Mouse (Mus musculus) liver, embryonic 16.5 days (tissue): ENCODE data around the gene Polr1d. TPM values are rescaled to one million over a fixed set of nuclear protein-coding genes. Genes with fewer than 3 reads are reported as not detected.

Experiments
- ATAC-seq: fragments of 200-750 bp; cut with Nextera tagmentation; 2 replicates; pipeline ENCODE4 v1.8.0; 2017; ENCODE audit warnings: low read depth, mild to moderate bottlenecking, moderate number of reproducible peaks, moderate library complexity
- H3K27ac ChIP-seq: fragments of 300-500 bp; sonication (generic); 2 replicates; pipeline ENCODE4 v1.5.1; 2014; ENCODE audit warnings: mild to moderate bottlenecking, low read length
- H3K27me3 ChIP-seq: fragments of 300-500 bp; sonication (generic); 2 replicates; pipeline ENCODE4 v1.6.1; 2014; ENCODE audit warnings: low read depth, low read length, mixed read lengths; ENCODE audit not compliant: control insufficient read depth, insufficient read depth
- H3K36me3 ChIP-seq: fragments of 300-500 bp; sonication (generic); 2 replicates; pipeline ENCODE4 v1.6.1; 2014; ENCODE audit warnings: mild to moderate bottlenecking; ENCODE audit not compliant: control insufficient read depth, insufficient read depth
- H3K4me1 ChIP-seq: fragments of 300-500 bp; sonication (generic); 2 replicates; pipeline ENCODE4 v1.6.1; 2014; ENCODE audit warnings: low read depth, low read length, mixed read lengths; ENCODE audit not compliant: control insufficient read depth
- H3K4me2 ChIP-seq: fragments of 300-500 bp; sonication (generic); 2 replicates; pipeline ENCODE4 v1.6.1; 2014; ENCODE audit warnings: low read depth, low read length, mixed read lengths
- H3K4me3 ChIP-seq: fragments of 300-500 bp; sonication (generic); 2 replicates; pipeline ENCODE4 v1.5.1; 2014; ENCODE audit warnings: low read depth, mild to moderate bottlenecking, low read length
- H3K9ac ChIP-seq: fragments of 300-500 bp; sonication (generic); 2 replicates; pipeline ENCODE4 v1.6.1; 2014; ENCODE audit warnings: low read depth, low read length
- H3K9me3 ChIP-seq: fragments of 300-500 bp; sonication (generic); replicated peaks from 2 replicates; pipeline ENCODE4 v1.6.1; 2016; ENCODE audit warnings: low read length; ENCODE audit not compliant: control insufficient read depth
- WGBS: fragments of 180-500 bp; shearing (Covaris S2); extraction: QIAGEN DNeasy Blood & Tissue Kit; methylation state at CpG from one replicate; pipeline ENCODE4 v1.1.7; 2014; ENCODE audit not compliant: insufficient replicate concordance; 5-methylcytosine and 5-hydroxymethylcytosine counted together
- polyA plus RNA-seq: library from polyadenylated mRNA; unstranded; fragments of >200 nt; fragmentation: Nextera tagmentation; extraction: Ambion mirVana; gene quantifications from 2 replicates; pipeline ENCODE4 v1.2.1, GENCODE M21; 2015

Polr1d gene
- polyA plus RNA-seq, 1 experiment from 2014 or later: 54.4 TPM

DNA sequence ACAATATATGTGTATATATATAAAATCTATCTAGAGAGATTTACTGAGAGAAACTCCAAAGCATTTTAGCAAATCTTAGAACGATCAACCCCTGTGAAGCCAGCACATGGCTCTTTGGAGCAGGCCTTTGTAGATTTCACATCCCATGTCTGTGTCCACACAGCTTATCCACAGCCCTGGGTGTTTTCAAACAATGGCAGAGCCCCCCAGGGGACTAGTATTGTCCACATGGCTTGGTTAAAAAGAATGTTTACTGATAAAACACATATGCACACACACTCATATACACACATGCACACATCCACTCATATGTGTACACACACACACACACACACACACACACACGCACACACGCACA lies 58.2 kb downstream of the Polr1d start:
- no peaks in the 10 kb centered on the region for H3K36me3 ChIP-seq
- H3K27me3 ChIP-seq: no peaks in the 10 kb centered on the region
- no peak for ATAC-seq
- H3K4me3 ChIP-seq: no peak overlapping the region
- no peaks in the 10 kb centered on the region for H3K4me1 ChIP-seq
- WGBS: 67% methylated on average over 3 of the region's 3 CpGs
- H3K9me3 ChIP-seq: no peaks in the 10 kb centered on the region
- no peak overlapping the region for H3K27ac ChIP-seq
- H3K4me2 ChIP-seq: no peak overlapping the region
- H3K9ac ChIP-seq: no peak overlapping the region

DNA sequence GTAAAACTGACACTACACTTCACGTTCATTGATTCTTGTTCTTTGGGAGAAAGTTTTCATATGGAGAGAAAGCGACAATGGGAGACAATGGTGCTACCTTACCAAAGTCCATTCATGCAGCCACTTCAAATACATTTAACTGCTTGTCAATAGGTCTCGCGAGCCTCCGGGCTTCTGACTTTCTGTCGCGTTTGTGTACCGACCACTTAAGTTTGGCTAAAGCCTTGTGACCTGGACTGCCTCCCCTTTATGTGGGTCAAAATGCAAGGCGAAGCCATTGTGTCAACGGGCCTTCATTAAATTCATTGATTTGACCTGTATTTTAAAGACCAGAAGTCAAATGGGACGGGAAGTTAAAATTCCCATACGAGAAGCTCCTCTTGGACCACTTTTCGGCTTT lies 59.1 kb downstream of the Polr1d start:
- H3K27ac ChIP-seq: no peak overlapping the region
- no peaks in the 10 kb centered on the region for H3K36me3 ChIP-seq
- ATAC-seq: no peak
- no peaks in the 10 kb centered on the region for H3K4me1 ChIP-seq
- 60% methylated on average over 13 of the region's 13 CpGs for WGBS
- H3K4me3 ChIP-seq: no peak overlapping the region
- no peaks in the 10 kb centered on the region for H3K9me3 ChIP-seq
- H3K27me3 ChIP-seq: no peaks in the 10 kb centered on the region
- no peak overlapping the region for H3K4me2 ChIP-seq
- no peak overlapping the region for H3K9ac ChIP-seq

DNA sequence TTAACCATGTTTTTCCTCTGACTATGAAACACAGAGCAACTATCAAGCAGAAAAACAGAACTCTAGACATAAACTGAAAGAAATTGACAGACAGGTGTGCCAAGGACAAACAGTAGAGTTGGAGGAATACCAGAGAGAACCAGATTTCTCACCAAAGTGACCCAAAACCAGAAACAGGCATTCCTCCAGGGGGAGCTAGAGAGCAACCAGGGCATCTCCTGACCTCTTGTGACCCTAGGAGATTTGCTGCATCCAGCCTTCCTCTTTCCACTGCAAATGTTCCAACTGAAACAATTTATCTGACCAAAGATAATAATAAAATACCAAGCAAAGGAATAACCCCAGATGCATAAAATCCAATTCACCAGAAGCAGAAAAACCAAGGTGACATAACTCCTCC lies 70.5 kb downstream of the Polr1d start:
- no peak overlapping the region for H3K4me3 ChIP-seq
- H3K9ac ChIP-seq: no peak overlapping the region
- no peak for ATAC-seq
- H3K9me3 ChIP-seq: no peaks in the 10 kb centered on the region
- no peaks in the 10 kb centered on the region for H3K27me3 ChIP-seq
- H3K4me2 ChIP-seq: no peak overlapping the region
- no peaks in the 10 kb centered on the region for H3K4me1 ChIP-seq
- H3K27ac ChIP-seq: no peak overlapping the region
- H3K36me3 ChIP-seq: no peaks in the 10 kb centered on the region

DNA sequence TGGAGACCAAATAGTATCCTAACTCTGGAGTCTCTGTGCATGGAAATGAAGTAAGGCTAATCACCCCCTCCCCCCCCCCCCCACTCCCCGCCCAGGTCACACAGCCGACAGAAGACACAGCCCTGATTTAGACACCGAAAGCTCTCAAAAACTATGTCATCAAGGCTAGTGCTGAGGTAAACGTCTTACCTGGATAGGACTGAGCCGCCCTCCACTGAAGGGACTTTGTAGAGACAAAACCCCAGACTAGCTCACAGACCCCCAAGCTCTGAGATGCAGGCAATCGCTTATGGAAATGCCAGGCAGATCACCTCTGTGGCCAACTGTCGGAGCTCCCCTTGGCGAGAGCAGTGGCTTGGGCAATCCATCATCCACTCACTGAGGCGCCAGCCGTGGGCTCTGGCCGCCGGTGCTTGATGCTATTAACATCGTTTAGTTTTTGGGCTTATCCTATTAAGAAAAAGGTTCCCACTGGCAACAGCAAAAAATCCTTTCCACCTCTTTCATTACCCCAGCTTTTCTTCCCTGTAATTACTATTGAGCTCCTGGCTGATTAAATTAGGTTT lies 78.0 kb downstream of the Polr1d start:
- WGBS: 28% methylated on average over 13 of the region's 13 CpGs
- H3K9me3 ChIP-seq: no peaks in the 10 kb centered on the region
- no peak for ATAC-seq

DNA sequence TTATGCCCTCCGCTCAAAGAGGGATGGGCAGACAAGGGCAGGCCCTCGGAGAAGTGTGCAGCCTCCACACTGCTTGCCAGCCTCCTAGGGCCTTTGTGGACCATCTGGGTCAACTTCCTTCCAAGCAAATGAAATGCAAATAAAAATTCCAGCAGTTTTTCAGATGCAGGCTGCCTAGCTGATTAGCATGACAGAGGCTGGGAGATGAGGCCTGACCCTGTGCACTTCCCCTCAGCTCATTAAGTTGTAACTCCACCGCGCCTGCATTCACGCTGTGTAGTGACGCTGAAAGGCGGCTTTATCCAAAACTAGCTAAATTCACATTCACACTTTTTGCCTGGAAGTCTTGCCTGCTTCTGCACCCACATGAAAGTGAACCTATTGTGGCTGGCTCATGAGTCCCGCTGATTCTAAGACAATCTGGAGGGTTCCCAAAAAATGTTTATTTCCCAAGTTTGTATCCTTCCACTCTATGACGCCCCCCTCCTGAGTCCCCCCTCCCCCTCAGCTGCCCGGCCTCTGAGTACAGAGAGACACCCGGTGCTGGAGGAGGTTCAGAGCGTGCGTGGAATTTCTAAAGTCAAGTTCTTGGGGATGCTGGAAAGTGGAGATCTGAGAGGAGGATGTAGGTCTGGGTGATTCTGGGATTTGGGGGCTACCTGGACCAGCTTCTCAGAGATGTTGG lies 78.7 kb downstream of the Polr1d start:
- Histone ChIP-seq H3K4me1 (no peaks in the 10 kb centered on the region), H3K9me3 (no peaks in the 10 kb centered on the region), H3K4me2 (no peak overlapping the region), H3K27me3 (no peaks in the 10 kb centered on the region), H3K36me3 (no peaks in the 10 kb centered on the region), H3K4me3 (no peak overlapping the region), H3K9ac (no peak overlapping the region), H3K27ac (no peak overlapping the region)
- ATAC-seq: no peak
- WGBS: 29% methylated on average over 13 of the region's 13 CpGs

More for the DNA sequence above, 78.0 kb downstream of the Polr1d start:
- Histone ChIP-seq H3K9ac (no peak overlapping the region), H3K4me3 (no peak overlapping the region), H3K27me3 (no peaks in the 10 kb centered on the region), H3K27ac (no peak overlapping the region), H3K4me1 (no peaks in the 10 kb centered on the region), H3K36me3 (no peaks in the 10 kb centered on the region), H3K4me2 (no peak overlapping the region)

DNA sequence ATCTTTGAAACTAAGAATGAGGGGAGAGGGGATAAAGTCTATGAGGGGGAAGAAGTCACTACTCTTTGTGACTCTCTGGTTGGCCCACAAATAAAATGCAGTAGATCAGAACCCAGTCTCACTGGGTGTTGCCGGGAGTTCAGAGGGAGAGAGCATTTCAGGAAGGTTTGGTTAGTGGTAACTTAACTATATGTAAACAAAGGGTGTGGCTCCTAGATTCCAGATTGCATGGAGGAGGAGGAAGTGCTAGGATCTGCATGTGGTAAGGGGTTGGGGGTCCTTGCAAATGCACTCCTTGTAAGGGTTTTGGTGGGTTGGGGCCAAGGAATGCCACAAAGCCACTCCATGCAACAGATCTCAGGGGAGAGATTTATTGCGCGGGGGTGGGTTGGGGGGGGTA lies 79.5 kb downstream of the Polr1d start:
- Histone ChIP-seq H3K4me2 (no peak overlapping the region), H3K36me3 (no peaks in the 10 kb centered on the region), H3K9ac (no peak overlapping the region), H3K4me1 (no peaks in the 10 kb centered on the region), H3K4me3 (no peak overlapping the region), H3K9me3 (no peaks in the 10 kb centered on the region), H3K27ac (no peak overlapping the region), H3K27me3 (no peaks in the 10 kb centered on the region)
- ATAC-seq: no peak
- 31% methylated on average over 3 of the region's 3 CpGs for WGBS

DNA sequence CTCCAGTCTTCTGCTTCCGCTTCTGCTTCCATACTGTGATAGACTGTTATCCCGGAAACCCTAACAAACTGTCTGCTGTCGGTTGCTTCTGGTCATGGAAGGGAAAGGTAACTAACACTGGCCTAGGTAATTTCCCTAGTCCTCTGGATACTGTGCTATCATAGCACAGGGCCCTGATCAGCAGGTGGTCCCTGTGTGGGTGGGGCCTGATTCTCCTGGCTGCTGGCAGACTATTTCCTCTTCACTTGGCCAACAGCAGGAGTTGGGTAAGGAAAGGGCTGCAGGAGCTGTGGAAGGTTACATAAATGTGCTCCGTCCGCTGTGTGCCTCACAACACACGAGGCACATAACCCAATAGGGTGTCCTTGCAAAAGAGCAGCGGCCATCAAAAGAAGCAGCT lies 80.6 kb downstream of the Polr1d start:
- Histone ChIP-seq H3K4me1 (no peaks in the 10 kb centered on the region), H3K27ac (no peak overlapping the region), H3K9me3 (no peaks in the 10 kb centered on the region), H3K36me3 (no peaks in the 10 kb centered on the region), H3K4me2 (no peak overlapping the region), H3K9ac (no peak overlapping the region), H3K27me3 (no peaks in the 10 kb centered on the region), H3K4me3 (no peak overlapping the region)
- ATAC-seq: no peak
- WGBS: 62% methylated on average over 7 of the region's 7 CpGs

DNA sequence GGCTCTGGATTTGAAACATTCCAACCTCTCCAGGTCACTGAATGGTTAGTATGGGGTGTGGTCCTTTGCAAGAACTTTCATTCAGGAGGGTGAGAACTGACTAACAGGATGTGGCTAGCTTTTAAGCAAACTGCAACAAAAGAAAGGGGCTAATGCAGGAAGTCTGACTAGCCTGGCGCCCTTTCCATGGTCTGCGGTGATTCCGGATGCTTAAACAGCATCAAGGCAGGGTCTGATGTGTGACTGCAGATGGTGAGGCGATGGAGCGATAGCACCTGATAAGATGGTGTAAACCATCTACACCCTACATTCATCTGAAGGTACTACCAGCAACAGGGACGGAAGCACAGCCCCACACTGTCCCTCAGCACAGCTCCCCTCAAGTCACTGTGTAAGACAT lies 82.5 kb downstream of the Polr1d start:
- WGBS: 29% methylated on average over 6 of the region's 6 CpGs

DNA sequence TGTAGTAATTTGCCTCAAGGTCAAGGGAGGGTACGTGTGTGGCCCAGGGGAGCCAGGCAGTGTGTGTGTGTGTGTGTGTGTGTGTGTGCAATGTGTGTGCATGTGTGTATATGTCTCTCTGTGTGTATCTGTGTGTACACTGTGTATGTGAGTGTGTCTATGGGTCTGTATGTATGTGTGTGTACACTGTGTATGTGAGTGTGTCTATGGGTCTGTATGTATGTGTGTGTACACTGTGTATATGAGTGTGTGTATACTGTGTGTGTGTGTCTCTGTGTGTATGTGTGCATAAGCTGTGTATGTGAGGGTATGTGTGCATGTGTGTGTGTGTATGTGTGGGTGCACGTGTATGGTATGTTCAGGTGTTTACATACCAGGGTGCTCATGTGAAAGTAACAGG lies 82.9 kb downstream of the Polr1d start:
- WGBS: 40% methylated on average over 2 of the region's 2 CpGs
- Histone ChIP-seq H3K36me3 (no peaks in the 10 kb centered on the region), H3K27me3 (no peaks in the 10 kb centered on the region), H3K27ac (no peak overlapping the region), H3K4me3 (no peak overlapping the region), H3K4me2 (no peak overlapping the region), H3K4me1 (no peaks in the 10 kb centered on the region), H3K9me3 (no peaks in the 10 kb centered on the region), H3K9ac (no peak overlapping the region)
- no peak for ATAC-seq

More for the DNA sequence above, 82.5 kb downstream of the Polr1d start:
- Histone ChIP-seq H3K27ac (no peak overlapping the region), H3K4me3 (no peak overlapping the region), H3K36me3 (no peaks in the 10 kb centered on the region), H3K27me3 (no peaks in the 10 kb centered on the region), H3K4me2 (no peak overlapping the region), H3K4me1 (no peaks in the 10 kb centered on the region), H3K9me3 (no peaks in the 10 kb centered on the region), H3K9ac (no peak overlapping the region)
- ATAC-seq: no peak
